Mouse (Mus musculus): ENCODE measurements around the gene Marc2. TPM values are rescaled to one million over a fixed set of nuclear protein-coding genes. Genes with fewer than 3 reads are reported as not detected.
A peak's percentile ranks its signal among the peaks of the same experiment; 100 is the strongest.

Gene Marc2
- polyA plus RNA-seq, 1 experiment from 2014 or later: 279 TPM

GRCm38 (mm10) chr1:184851166-184851565 is 4.9 kb upstream of the Marc2 start:
- Histone ChIP-seq H3K9ac (ENCODE audit: low read length) (no peak overlapping the region), H3K27me3 (replicated peaks; ENCODE audit: control insufficient read depth, insufficient read depth, low read length) (no peaks in the 10 kb centered on the region), H3K27ac (ENCODE audit: low read depth) (no peak overlapping the region; the same call in 1 of the 2 replicates), H3K4me1 (replicated peaks; ENCODE audit: control insufficient read depth, insufficient read depth, low read length) (peaks cover 13% of the 10 kb centered on the region), H3K4me2 (ENCODE audit: low read length) (no peak overlapping the region), H3K9me3 (ENCODE audit: control insufficient read depth, low read length) (no peaks in the 10 kb centered on the region), H3K4me3 (ENCODE audit: low read depth, low read length) (no peak overlapping the region), H3K36me3 (ENCODE audit: control insufficient read depth, insufficient read depth, low read length) (no peaks in the 10 kb centered on the region)
- no peak for ATAC-seq (replicated peaks; ENCODE audit: low FRiP score, low TSS enrichment, low read depth)
- DNase-seq (ENCODE audit: low spot score): no peak
- 38% methylated on average over 7 of the region's 7 CpGs for WGBS

DNA sequence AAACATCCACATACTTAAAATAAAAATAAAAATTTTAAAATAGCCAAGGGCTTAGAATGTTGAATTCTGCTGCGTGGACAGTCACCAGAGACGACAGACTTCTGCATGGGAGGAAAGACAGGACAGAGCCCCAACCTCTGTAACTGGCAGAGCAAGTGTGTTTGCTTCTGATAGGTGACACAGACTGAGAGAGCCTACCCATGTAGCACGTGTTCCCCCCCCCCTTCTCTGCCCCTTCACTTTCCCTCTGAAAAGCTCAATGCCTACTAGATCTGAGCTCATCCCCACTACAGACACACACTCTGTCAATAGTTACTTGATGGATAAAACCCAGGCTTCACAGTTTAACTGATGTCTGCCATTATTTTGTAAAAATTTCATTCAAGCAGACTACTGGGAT is 722 bp upstream of the Marc2 start:
- H3K9ac ChIP-seq (ENCODE audit: low read length): no peak overlapping the region
- no peaks in the 10 kb centered on the region for H3K27me3 ChIP-seq (replicated peaks; ENCODE audit: control insufficient read depth, insufficient read depth, low read length)
- H3K27ac ChIP-seq (ENCODE audit: low read depth): no peak overlapping the region
- peaks cover 13% of the 10 kb centered on the region for H3K4me1 ChIP-seq (replicated peaks; ENCODE audit: control insufficient read depth, insufficient read depth, low read length)
- no peaks in the 10 kb centered on the region for H3K36me3 ChIP-seq (ENCODE audit: control insufficient read depth, insufficient read depth, low read length)
- no peak overlapping the region for H3K4me3 ChIP-seq (ENCODE audit: low read depth, low read length)
- ATAC-seq (replicated peaks; ENCODE audit: low FRiP score, low TSS enrichment, low read depth): no peak
- no peaks in the 10 kb centered on the region for H3K9me3 ChIP-seq (ENCODE audit: control insufficient read depth, low read length)
- DNase-seq (ENCODE audit: low spot score): no peak
- whole genome bisulfite sequencing: 37% methylated on average over 3 of the region's 3 CpGs
- peak overlapping the region; percentile 95 for H3K4me2 ChIP-seq (ENCODE audit: low read length)

DNA sequence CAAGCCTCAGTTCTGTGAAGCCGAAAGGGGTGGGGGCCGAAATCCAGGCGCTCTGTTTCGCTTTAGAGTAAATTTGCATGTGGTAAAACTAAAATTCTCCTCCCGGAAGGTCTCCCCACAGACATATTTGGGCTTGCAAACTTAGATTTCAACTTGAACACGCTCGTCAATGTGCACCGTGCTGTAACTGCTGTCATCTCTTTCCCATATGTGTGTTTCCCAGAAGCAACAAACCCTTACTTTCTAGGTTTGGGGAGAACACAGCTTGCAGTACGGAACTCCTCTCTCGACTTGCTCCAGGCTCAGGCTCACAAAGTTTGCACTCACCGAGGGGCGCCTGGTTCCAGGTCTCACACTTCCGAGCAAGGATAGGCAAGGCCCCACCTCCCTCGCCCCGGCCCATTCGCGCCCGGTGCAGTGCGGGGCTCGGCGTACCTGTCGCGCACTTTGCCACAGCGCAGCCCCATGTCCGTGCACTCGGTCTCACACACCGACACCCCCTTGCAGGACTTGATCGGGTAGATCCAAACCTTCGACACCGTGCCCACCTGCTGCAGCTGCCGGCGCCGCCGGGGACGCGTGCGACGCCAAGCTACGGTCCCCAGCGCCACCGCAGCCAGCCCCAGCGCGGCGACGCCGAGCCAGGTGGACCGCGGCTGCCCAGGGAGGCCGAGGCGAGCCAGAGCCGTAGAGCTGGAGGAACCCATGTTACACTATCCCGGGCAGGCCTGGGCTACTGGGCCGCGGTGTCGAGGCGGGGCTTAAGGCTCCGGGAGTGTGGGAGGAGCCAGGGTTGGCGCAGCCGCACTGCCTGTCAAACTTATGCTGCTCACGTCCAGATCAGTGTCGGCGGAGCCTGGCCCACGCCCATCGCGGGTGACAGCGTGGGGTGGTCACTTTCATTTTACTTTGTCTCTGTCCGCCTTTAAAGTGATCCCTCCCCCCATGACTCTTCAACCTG is 860 bp downstream of the Marc2 start:
- H3K27ac ChIP-seq (ENCODE audit: low read depth): peak overlapping the region; percentile 83
- WGBS: under 1% methylated on average over 67 of the region's 67 CpGs
- no peaks in the 10 kb centered on the region for H3K9me3 ChIP-seq (ENCODE audit: control insufficient read depth, low read length)
- peaks cover 11% of the 10 kb centered on the region for H3K4me1 ChIP-seq (replicated peaks; ENCODE audit: control insufficient read depth, insufficient read depth, low read length)
- H3K36me3 ChIP-seq (ENCODE audit: control insufficient read depth, insufficient read depth, low read length): peaks cover 7% of the 10 kb centered on the region
- H3K27me3 ChIP-seq (replicated peaks; ENCODE audit: control insufficient read depth, insufficient read depth, low read length): no peaks in the 10 kb centered on the region
- peak overlapping the region; percentile 96 for H3K4me3 ChIP-seq (ENCODE audit: low read depth, low read length)
- peak overlapping the region; percentile 95 for H3K4me2 ChIP-seq (ENCODE audit: low read length)
- peak overlapping the region; percentile 80 for H3K9ac ChIP-seq (ENCODE audit: low read length)
- DNase-seq (ENCODE audit: low spot score): peak; percentile 92
- ATAC-seq (replicated peaks; ENCODE audit: low FRiP score, low TSS enrichment, low read depth): peak; percentile 95

- Histone ChIP-seq H3K4me2 (ENCODE audit: low read length) (peak overlapping the region; percentile 95), H3K4me3 (ENCODE audit: low read depth, low read length) (peak overlapping the region; percentile 96), H3K4me1 (replicated peaks; ENCODE audit: control insufficient read depth, insufficient read depth, low read length) (peaks cover 11% of the 10 kb centered on the region), H3K9me3 (ENCODE audit: control insufficient read depth, low read length) (no peaks in the 10 kb centered on the region), H3K9ac (ENCODE audit: low read length) (peak overlapping the region; percentile 80), H3K36me3 (ENCODE audit: control insufficient read depth, insufficient read depth, low read length) (peaks cover 16% of the 10 kb centered on the region), H3K27me3 (replicated peaks; ENCODE audit: control insufficient read depth, insufficient read depth, low read length) (no peaks in the 10 kb centered on the region), H3K27ac (ENCODE audit: low read depth) (peak overlapping the region; percentile 83)
- WGBS: 22% methylated on average over 15 of the region's 15 CpGs
- peak; percentile 70 for DNase-seq (ENCODE audit: low spot score)
- no peak for ATAC-seq (replicated peaks; ENCODE audit: low FRiP score, low TSS enrichment, low read depth)
Observed at GRCm38 (mm10) chr1:184844326-184845066, 1.8 kb downstream of the Marc2 start.

DNA sequence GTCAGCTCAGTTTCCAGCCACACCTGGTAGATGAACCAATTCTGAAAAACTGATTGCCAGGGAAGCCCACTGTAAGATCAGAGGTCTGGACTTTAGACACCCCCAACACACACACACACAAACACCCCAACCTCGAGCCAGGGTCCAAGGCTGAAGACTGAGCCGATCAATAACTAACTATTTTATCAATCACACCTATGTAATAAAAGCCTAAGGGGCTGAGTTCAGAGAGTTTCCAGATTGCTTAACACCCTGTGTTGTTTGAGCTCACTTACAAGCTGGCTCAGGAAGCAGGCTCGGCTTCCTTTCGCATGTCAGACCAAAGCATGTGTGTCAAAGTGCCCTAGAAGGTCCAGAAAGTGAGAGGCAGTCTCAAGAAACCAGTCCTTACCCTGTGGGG is 8.6 kb downstream of the Marc2 start:
- H3K9me3 ChIP-seq (ENCODE audit: control insufficient read depth, low read length): no peaks in the 10 kb centered on the region
- WGBS: 59% methylated on average over 4 of the region's 4 CpGs
- peak; percentile 55; the same call in 1 of the 2 replicates for ATAC-seq (replicated peaks; ENCODE audit: low FRiP score, low TSS enrichment, low read depth)

DNA sequence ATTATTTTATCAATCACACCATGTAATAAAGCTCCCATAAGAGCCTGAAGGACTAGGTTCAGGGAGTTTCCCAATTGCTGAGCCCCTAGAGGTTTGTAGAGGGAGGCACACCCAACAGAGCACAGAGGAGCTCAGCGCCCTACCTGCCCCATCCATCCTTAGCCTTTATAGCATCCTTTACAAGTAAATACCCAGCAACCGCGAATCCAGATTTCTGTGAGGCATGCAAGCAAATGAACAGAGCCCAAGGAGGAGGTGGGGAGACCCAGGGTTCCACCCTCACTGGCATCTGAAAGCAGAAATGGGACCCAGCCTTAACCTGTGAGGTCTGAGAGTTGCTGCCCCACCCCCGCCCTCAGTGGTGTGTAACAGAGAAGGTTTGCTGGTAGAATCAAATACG is 9.9 kb downstream of the Marc2 start:
- peaks cover 69% of the 10 kb centered on the region for H3K36me3 ChIP-seq (ENCODE audit: control insufficient read depth, insufficient read depth, low read length)

More for the DNA sequence above, 8.6 kb downstream of the Marc2 start:
- Histone ChIP-seq H3K9ac (ENCODE audit: low read length) (no peak overlapping the region), H3K4me2 (ENCODE audit: low read length) (no peak overlapping the region), H3K36me3 (ENCODE audit: control insufficient read depth, insufficient read depth, low read length) (peaks cover 56% of the 10 kb centered on the region), H3K4me3 (ENCODE audit: low read depth, low read length) (no peak overlapping the region), H3K27ac (ENCODE audit: low read depth) (no peak overlapping the region), H3K4me1 (replicated peaks; ENCODE audit: control insufficient read depth, insufficient read depth, low read length) (no peaks in the 10 kb centered on the region), H3K27me3 (replicated peaks; ENCODE audit: control insufficient read depth, insufficient read depth, low read length) (no peaks in the 10 kb centered on the region)
- no peak for DNase-seq (ENCODE audit: low spot score)

GRCm38 (mm10) chr1:184833499-184833898 is 12.8 kb downstream of the Marc2 start:
- Histone ChIP-seq H3K9me3 (ENCODE audit: control insufficient read depth, low read length) (no peaks in the 10 kb centered on the region), H3K4me2 (ENCODE audit: low read length) (no peak overlapping the region), H3K27ac (ENCODE audit: low read depth) (no peak overlapping the region), H3K4me3 (ENCODE audit: low read depth, low read length) (no peak overlapping the region), H3K4me1 (replicated peaks; ENCODE audit: control insufficient read depth, insufficient read depth, low read length) (no peaks in the 10 kb centered on the region), H3K36me3 (ENCODE audit: control insufficient read depth, insufficient read depth, low read length) (peaks cover 71% of the 10 kb centered on the region), H3K27me3 (replicated peaks; ENCODE audit: control insufficient read depth, insufficient read depth, low read length) (no peaks in the 10 kb centered on the region), H3K9ac (ENCODE audit: low read length) (no peak overlapping the region)
- ATAC-seq (replicated peaks; ENCODE audit: low FRiP score, low TSS enrichment, low read depth) (no peak), DNase-seq (ENCODE audit: low spot score) (no peak)
- WGBS: 95% methylated on average over 7 of the region's 7 CpGs

More for the DNA sequence above, 9.9 kb downstream of the Marc2 start:
- no peaks in the 10 kb centered on the region for H3K9me3 ChIP-seq (ENCODE audit: control insufficient read depth, low read length)
- H3K4me1 ChIP-seq (replicated peaks; ENCODE audit: control insufficient read depth, insufficient read depth, low read length): no peaks in the 10 kb centered on the region
- H3K9ac ChIP-seq (ENCODE audit: low read length): no peak overlapping the region
- H3K27me3 ChIP-seq (replicated peaks; ENCODE audit: control insufficient read depth, insufficient read depth, low read length): no peaks in the 10 kb centered on the region
- ATAC-seq (replicated peaks; ENCODE audit: low FRiP score, low TSS enrichment, low read depth): no peak
- no peak overlapping the region for H3K4me3 ChIP-seq (ENCODE audit: low read depth, low read length)
- no peak overlapping the region for H3K4me2 ChIP-seq (ENCODE audit: low read length)
- DNase-seq (ENCODE audit: low spot score): no peak
- 73% methylated on average over 5 of the region's 5 CpGs for WGBS
- H3K27ac ChIP-seq (ENCODE audit: low read depth): no peak overlapping the region

DNA sequence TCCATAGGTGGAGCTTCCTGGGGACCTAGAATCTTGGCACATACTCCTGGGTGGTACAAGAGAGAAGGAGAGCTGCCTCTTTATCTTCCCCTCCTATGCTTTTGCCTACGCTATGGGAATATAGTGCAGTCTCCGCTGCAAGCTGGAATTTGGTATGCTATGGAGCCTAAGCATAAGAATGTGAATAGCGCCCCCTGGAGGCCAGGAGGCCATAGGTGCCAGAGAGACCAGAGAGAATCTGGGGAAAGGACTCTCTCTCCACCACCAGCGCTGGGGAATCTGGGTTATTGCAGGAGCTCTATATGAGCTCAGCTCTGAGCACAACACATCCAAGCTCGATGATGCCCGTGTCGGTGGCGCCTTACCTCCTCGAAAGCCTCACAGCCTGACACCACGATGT is 14.0 kb downstream of the Marc2 start:
- ATAC-seq (replicated peaks; ENCODE audit: low FRiP score, low TSS enrichment, low read depth): no peak
- Histone ChIP-seq H3K4me3 (ENCODE audit: low read depth, low read length) (no peak overlapping the region), H3K27me3 (replicated peaks; ENCODE audit: control insufficient read depth, insufficient read depth, low read length) (no peaks in the 10 kb centered on the region), H3K4me2 (ENCODE audit: low read length) (no peak overlapping the region), H3K36me3 (ENCODE audit: control insufficient read depth, insufficient read depth, low read length) (peaks cover 66% of the 10 kb centered on the region), H3K27ac (ENCODE audit: low read depth) (no peak overlapping the region), H3K9ac (ENCODE audit: low read length) (no peak overlapping the region), H3K4me1 (replicated peaks; ENCODE audit: control insufficient read depth, insufficient read depth, low read length) (no peaks in the 10 kb centered on the region), H3K9me3 (ENCODE audit: control insufficient read depth, low read length) (no peaks in the 10 kb centered on the region)
- WGBS: 83% methylated on average over 10 of the region's 10 CpGs
- DNase-seq (ENCODE audit: low spot score): no peak
